Mouse (Mus musculus) erythroblast, embryonic 14.5 days (primary cell): ENCODE measurements around the gene Tmem201.

Source experiments
- GATA1 ChIP-seq: IDR thresholded peaks from 2 replicates; pipeline ENCODE4 v1.6.1; 2012; ENCODE audit warnings: low read length, inconsistent platforms, mixed read lengths
- TAL1 ChIP-seq: IDR thresholded peaks from 3 replicates; pipeline ENCODE4 v1.6.1; 2012; ENCODE audit warnings: low read length, inconsistent platforms, mixed read lengths

GRCm38 (mm10) chr4:149784901-149785300 is 47.1 kb upstream of the Tmem201 start:
- TF ChIP-seq TAL1: no peak
- no peak for TF ChIP-seq GATA1
